Mouse (Mus musculus): ENCODE data around the gene Adcy1. TPM values are rescaled to one million over a fixed set of nuclear protein-coding genes. Genes with fewer than 3 reads are reported as not detected.

The Adcy1 gene
- polyA plus RNA-seq, 2 experiments = 1.8 to 3.1 TPM

DNA sequence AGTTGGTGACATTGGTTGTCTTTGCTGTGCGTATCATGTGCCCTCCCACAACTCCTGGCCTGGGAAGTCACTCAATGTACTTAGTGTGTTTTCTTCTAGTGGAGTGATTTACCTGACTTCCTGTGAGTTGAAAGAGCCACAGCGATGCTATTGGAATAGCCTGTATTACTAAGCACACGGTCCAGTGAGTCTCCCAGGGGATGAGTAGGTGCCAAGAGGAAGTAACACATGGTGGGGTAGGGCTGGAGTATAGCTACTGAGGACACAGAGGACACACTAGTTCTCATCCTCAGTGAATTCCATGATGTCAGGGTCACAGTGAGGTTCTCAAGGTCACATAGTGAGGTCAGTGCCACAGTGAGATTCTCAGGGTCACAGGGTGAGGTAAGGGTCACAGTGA lies 13.2 kb downstream of the Adcy1 start:
- H3K4me2 ChIP-seq (replicated peaks; ENCODE audit: low read depth, low read length, severe bottlenecking) = no peak overlapping the region
- H3K27ac ChIP-seq (replicated peaks; ENCODE audit: low read depth, low read length) = no peak overlapping the region
- TF ChIP-seq POLR2A (IDR thresholded peaks at IDR 0.05; ENCODE audit: borderline replicate concordance, extremely low read depth, insufficient read depth, insufficient read length) = no peak
- WGBS = 82% methylated on average over 3 of the region's 3 CpGs
- H3K9ac ChIP-seq (ENCODE audit: low read depth, low read length, severe bottlenecking) = no peak overlapping the region
- no peaks in the 10 kb centered on the region for H3K4me1 ChIP-seq (ENCODE audit: control insufficient read depth, insufficient read depth, low read length)
- H3K27me3 ChIP-seq (ENCODE audit: control insufficient read depth, insufficient read depth, low read length) = no peaks in the 10 kb centered on the region
- DNase-seq (ENCODE audit: low spot score) (no peak), ATAC-seq (ENCODE audit: low FRiP score, low read depth) (no peak)
- H3K36me3 ChIP-seq (ENCODE audit: control insufficient read depth, insufficient read depth, low read length) = no peaks in the 10 kb centered on the region
- no peaks in the 10 kb centered on the region for H3K9me3 ChIP-seq (ENCODE audit: control insufficient read depth, low read length)
- no peak overlapping the region for H3K4me3 ChIP-seq (replicated peaks; ENCODE audit: low read length)

DNA sequence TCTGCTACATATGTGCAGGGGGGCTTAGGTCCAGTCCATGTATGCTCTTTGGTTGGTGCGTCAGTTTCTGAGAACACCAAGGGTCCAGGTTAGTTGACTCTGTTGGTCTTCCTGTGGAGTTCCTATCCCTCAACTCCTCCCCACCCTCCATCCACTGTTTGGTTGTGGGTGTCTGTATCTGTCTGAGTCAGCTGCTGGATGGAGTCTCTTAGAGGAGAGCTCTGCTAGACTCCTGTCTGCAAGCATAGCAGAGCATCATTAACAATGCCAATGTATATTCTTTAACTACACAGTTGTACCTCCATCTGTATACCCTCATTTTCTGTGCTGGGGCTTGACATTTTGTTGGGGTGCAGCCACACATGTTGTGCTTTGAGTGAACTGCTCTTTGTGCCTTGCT lies 18.6 kb downstream of the Adcy1 start:
- WGBS = 100% methylated on average over 1 of the region's 1 CpGs
- DNase-seq (ENCODE audit: low spot score) = no peak
- no peak overlapping the region for H3K9ac ChIP-seq (ENCODE audit: low read depth, low read length, severe bottlenecking)
- no peaks in the 10 kb centered on the region for H3K36me3 ChIP-seq (ENCODE audit: control insufficient read depth, insufficient read depth, low read length)
- H3K4me2 ChIP-seq (replicated peaks; ENCODE audit: low read depth, low read length, severe bottlenecking) = no peak overlapping the region
- H3K4me3 ChIP-seq (replicated peaks; ENCODE audit: low read length) = no peak overlapping the region
- no peak for ATAC-seq (ENCODE audit: low FRiP score, low read depth)
- no peak for TF ChIP-seq POLR2A (IDR thresholded peaks at IDR 0.05; ENCODE audit: borderline replicate concordance, extremely low read depth, insufficient read depth, insufficient read length)
- H3K27ac ChIP-seq (replicated peaks; ENCODE audit: low read depth, low read length) = no peak overlapping the region
- no peaks in the 10 kb centered on the region for H3K9me3 ChIP-seq (ENCODE audit: control insufficient read depth, low read length)
- no peaks in the 10 kb centered on the region for H3K27me3 ChIP-seq (ENCODE audit: control insufficient read depth, insufficient read depth, low read length)
- no peaks in the 10 kb centered on the region for H3K4me1 ChIP-seq (ENCODE audit: control insufficient read depth, insufficient read depth, low read length)

DNA sequence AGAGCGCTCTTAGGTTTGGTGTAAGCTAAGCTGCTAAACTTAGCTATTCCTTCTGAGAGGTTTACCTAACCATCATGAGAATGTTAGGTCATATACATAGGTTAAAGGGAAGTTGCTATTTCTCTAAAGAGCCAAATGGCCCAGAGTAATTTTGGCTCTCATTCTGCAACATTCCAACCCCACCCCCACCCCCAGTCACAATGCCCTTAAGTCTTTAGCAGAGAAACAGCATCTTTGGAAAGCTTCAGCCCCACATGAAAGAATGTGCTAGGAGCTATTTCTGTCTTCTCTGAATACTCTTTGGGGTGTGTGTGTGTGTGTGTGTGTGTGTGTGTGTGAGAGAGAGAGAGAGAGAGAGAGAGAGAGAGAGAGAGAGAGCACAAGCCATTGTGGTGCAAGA lies 20.6 kb downstream of the Adcy1 start:
- no peak overlapping the region for H3K4me2 ChIP-seq (replicated peaks; ENCODE audit: low read depth, low read length, severe bottlenecking)
- ATAC-seq (ENCODE audit: low FRiP score, low read depth) (no peak), DNase-seq (ENCODE audit: low spot score) (no peak)
- 100% methylated on average over 1 of the region's 1 CpGs for WGBS
- no peaks in the 10 kb centered on the region for H3K9me3 ChIP-seq (ENCODE audit: control insufficient read depth, low read length)
- H3K4me3 ChIP-seq (replicated peaks; ENCODE audit: low read length) = no peak overlapping the region
- H3K4me1 ChIP-seq (ENCODE audit: control insufficient read depth, insufficient read depth, low read length) = no peaks in the 10 kb centered on the region
- H3K9ac ChIP-seq (ENCODE audit: low read depth, low read length, severe bottlenecking) = no peak overlapping the region
- TF ChIP-seq POLR2A (IDR thresholded peaks at IDR 0.05; ENCODE audit: borderline replicate concordance, extremely low read depth, insufficient read depth, insufficient read length) = no peak
- no peak overlapping the region for H3K27ac ChIP-seq (replicated peaks; ENCODE audit: low read depth, low read length)
- H3K36me3 ChIP-seq (ENCODE audit: control insufficient read depth, insufficient read depth, low read length) = no peaks in the 10 kb centered on the region
- no peaks in the 10 kb centered on the region for H3K27me3 ChIP-seq (ENCODE audit: control insufficient read depth, insufficient read depth, low read length)

DNA sequence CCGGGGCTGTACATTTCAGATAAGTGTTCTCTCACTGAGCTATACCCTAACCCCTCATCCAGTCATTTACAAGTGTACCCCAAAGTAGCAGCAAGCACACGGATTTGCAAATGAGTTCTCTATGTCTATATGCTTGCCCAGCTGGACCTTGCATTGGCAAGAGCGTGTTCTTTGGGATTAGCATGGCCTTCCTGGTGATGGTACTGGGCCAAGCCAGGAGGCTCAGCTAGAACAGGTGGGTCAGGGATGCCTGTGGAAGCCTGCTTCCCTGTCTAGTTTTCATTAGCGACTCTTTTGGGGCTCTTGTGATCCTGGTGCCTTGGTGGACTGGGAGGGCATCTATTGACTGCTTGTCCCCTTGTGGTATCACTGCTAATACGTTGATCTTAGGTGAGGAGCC lies 21.9 kb downstream of the Adcy1 start:
- ATAC-seq (ENCODE audit: low FRiP score, low read depth) (no peak), DNase-seq (ENCODE audit: low spot score) (no peak)
- no peaks in the 10 kb centered on the region for H3K36me3 ChIP-seq (ENCODE audit: control insufficient read depth, insufficient read depth, low read length)
- H3K27me3 ChIP-seq (ENCODE audit: control insufficient read depth, insufficient read depth, low read length) = no peaks in the 10 kb centered on the region
- no peak overlapping the region for H3K4me2 ChIP-seq (replicated peaks; ENCODE audit: low read depth, low read length, severe bottlenecking)
- TF ChIP-seq POLR2A (IDR thresholded peaks at IDR 0.05; ENCODE audit: borderline replicate concordance, extremely low read depth, insufficient read depth, insufficient read length) = no peak
- no peak overlapping the region for H3K4me3 ChIP-seq (replicated peaks; ENCODE audit: low read length)
- no peaks in the 10 kb centered on the region for H3K4me1 ChIP-seq (ENCODE audit: control insufficient read depth, insufficient read depth, low read length)
- WGBS = 84% methylated on average over 5 of the region's 5 CpGs
- H3K27ac ChIP-seq (replicated peaks; ENCODE audit: low read depth, low read length) = no peak overlapping the region
- H3K9ac ChIP-seq (ENCODE audit: low read depth, low read length, severe bottlenecking) = no peak overlapping the region
- H3K9me3 ChIP-seq (ENCODE audit: control insufficient read depth, low read length) = no peaks in the 10 kb centered on the region

DNA sequence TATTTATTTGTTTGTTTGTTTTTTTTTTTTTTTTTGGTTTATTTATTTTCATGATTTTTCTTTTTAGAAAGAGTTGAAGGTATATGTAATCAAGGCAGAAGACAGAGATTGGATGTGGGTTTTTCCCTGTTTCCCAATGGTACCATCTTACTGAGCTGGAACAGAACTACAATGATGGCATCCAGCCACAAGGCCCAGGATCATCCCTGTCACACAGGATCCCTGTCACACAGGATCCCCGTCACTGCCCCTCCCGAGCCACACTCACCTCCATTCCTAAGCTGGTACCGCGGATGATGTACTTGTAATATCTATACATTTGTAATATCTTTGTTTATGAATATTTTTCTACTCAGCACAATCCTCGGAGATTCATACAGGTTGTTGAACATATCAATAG lies 27.8 kb downstream of the Adcy1 start:
- Histone ChIP-seq H3K4me1 (ENCODE audit: control insufficient read depth, insufficient read depth, low read length) (no peaks in the 10 kb centered on the region), H3K27me3 (ENCODE audit: control insufficient read depth, insufficient read depth, low read length) (no peaks in the 10 kb centered on the region), H3K4me2 (replicated peaks; ENCODE audit: low read depth, low read length, severe bottlenecking) (no peak overlapping the region), H3K36me3 (ENCODE audit: control insufficient read depth, insufficient read depth, low read length) (no peaks in the 10 kb centered on the region), H3K9me3 (ENCODE audit: control insufficient read depth, low read length) (no peaks in the 10 kb centered on the region), H3K27ac (replicated peaks; ENCODE audit: low read depth, low read length) (no peak overlapping the region), H3K4me3 (replicated peaks; ENCODE audit: low read length) (no peak overlapping the region), H3K9ac (ENCODE audit: low read depth, low read length, severe bottlenecking) (no peak overlapping the region)
- DNase-seq (ENCODE audit: low spot score) (no peak), ATAC-seq (ENCODE audit: low FRiP score, low read depth) (no peak)
- 93% methylated on average over 5 of the region's 5 CpGs for WGBS
- no peak for TF ChIP-seq POLR2A (IDR thresholded peaks at IDR 0.05; ENCODE audit: borderline replicate concordance, extremely low read depth, insufficient read depth, insufficient read length)

DNA sequence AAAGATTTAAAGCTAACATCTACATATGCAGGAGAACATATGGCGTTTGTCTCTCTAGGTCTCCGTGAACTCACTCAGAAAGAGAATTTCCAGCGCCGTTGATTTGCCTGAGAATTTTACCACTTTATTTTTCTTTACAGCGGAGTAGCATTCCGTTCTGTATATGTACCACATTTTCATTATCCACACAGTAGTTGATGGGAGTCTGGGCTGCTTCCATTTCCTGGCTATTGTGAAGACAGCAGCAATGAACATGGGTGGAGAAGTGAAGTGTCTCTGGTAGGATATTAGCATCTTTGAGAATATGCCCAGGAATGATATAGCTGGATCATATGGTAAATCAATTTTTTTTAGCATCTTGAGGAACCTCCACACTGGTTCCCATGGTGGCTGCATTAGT lies 31.6 kb downstream of the Adcy1 start:
- H3K36me3 ChIP-seq (ENCODE audit: control insufficient read depth, insufficient read depth, low read length) = no peaks in the 10 kb centered on the region
- ATAC-seq (ENCODE audit: low FRiP score, low read depth) = no peak
- no peak for TF ChIP-seq POLR2A (IDR thresholded peaks at IDR 0.05; ENCODE audit: borderline replicate concordance, extremely low read depth, insufficient read depth, insufficient read length)
- H3K4me2 ChIP-seq (replicated peaks; ENCODE audit: low read depth, low read length, severe bottlenecking) = no peak overlapping the region
- no peak overlapping the region for H3K4me3 ChIP-seq (replicated peaks; ENCODE audit: low read length)
- DNase-seq (ENCODE audit: low spot score) = no peak
- H3K9me3 ChIP-seq (ENCODE audit: control insufficient read depth, low read length) = no peaks in the 10 kb centered on the region
- no peaks in the 10 kb centered on the region for H3K27me3 ChIP-seq (ENCODE audit: control insufficient read depth, insufficient read depth, low read length)
- no peaks in the 10 kb centered on the region for H3K4me1 ChIP-seq (ENCODE audit: control insufficient read depth, insufficient read depth, low read length)
- 89% methylated on average over 6 of the region's 6 CpGs for WGBS
- H3K27ac ChIP-seq (replicated peaks; ENCODE audit: low read depth, low read length) = no peak overlapping the region
- no peak overlapping the region for H3K9ac ChIP-seq (ENCODE audit: low read depth, low read length, severe bottlenecking)
